Mouse (Mus musculus) adrenal gland, adult 18-20 months (tissue): ENCODE measurements around the gene Tmem161a. TPM values are rescaled to one million over a fixed set of nuclear protein-coding genes. Genes with fewer than 3 reads are reported as not detected.

Experiments
- total RNA-seq, 2 experiments: library from RNA; stranded (reverse); gene quantifications; 1 replicate in 1 of 2; 2 replicates in 1 of 2; pipeline ENCODE4 v1.2.3; 2021

The Tmem161a gene
- total RNA-seq, 2 experiments from 2014 or later = 68.0 to 84.2 TPM

Other genes starting within 250 kb of the Tmem161a start
- 100 to 1,000 TPM; 102 to 111 TPM for gene Gatad2a, start 176.0 kb upstream of the Tmem161a start, total RNA-seq
- gene Mau2, start 129.6 kb upstream of the Tmem161a start, total RNA-seq = 10 to 100 TPM; 48.8 to 55.7 TPM
- gene Sugp1, start 129.5 kb upstream of the Tmem161a start, total RNA-seq = 10 to 100 TPM; 25.8 to 27.9 TPM
- 1 to 10 TPM in 1 of 2 experiments, under 1 TPM in 1; 0.83 to 1.1 TPM for gene Tm6sf2, start 99.4 kb upstream of the Tmem161a start, total RNA-seq
- gene Hapln4, start 88.9 kb upstream of the Tmem161a start, total RNA-seq = 1 to 10 TPM in 1 of 2 experiments, under 1 TPM in 1; 0.83 to 3.0 TPM
- 1 to 10 TPM in 1 of 2 experiments, under 1 TPM in 1; 0.13 to 2.6 TPM for gene Ncan, start 51.5 kb upstream of the Tmem161a start, total RNA-seq
- gene Nr2c2ap, start 41.0 kb upstream of the Tmem161a start, total RNA-seq = 10 to 100 TPM; 19.0 to 24.0 TPM
- 10 to 100 TPM; 13.0 to 17.4 TPM for gene Rfxank, start 33.2 kb upstream of the Tmem161a start, total RNA-seq
- gene Borcs8, start 32.9 kb upstream of the Tmem161a start, total RNA-seq = 10 to 100 TPM; 54.8 to 59.2 TPM
- under 1 TPM; 0.48 to 0.99 TPM for gene Mef2b, start 32.6 kb upstream of the Tmem161a start, total RNA-seq
- gene Slc25a42, start 39.9 kb downstream of the Tmem161a start, total RNA-seq = 10 to 100 TPM; 34.0 to 41.4 TPM
- gene Sugp2, start 61.9 kb downstream of the Tmem161a start, total RNA-seq = 10 to 100 TPM; 31.4 to 33.7 TPM
- gene Armc6, start 62.1 kb downstream of the Tmem161a start, total RNA-seq = 10 to 100 TPM; 10.9 to 13.6 TPM
- gene Homer3, start 110.5 kb downstream of the Tmem161a start, total RNA-seq = 10 to 100 TPM; 18.5 to 19.8 TPM
- 10 to 100 TPM; 63.9 to 70.5 TPM for gene Ddx49, start 130.1 kb downstream of the Tmem161a start, total RNA-seq
- gene Cope, start 130.2 kb downstream of the Tmem161a start, total RNA-seq = 100 to 1,000 TPM; 185 to 205 TPM
- 1 to 10 TPM; 2.0 to 2.5 TPM for gene Cers1, start 143.4 kb downstream of the Tmem161a start, total RNA-seq
- gene Gdf1, start 157.5 kb downstream of the Tmem161a start, total RNA-seq = not detected
- 10 to 100 TPM; 64.0 to 70.2 TPM for gene Upf1, start 180.9 kb downstream of the Tmem161a start, total RNA-seq
- gene Comp, start 201.2 kb downstream of the Tmem161a start, total RNA-seq = under 1 TPM in 1 of 2 experiments, not detected in 1; 0.35 TPM